Mouse (Mus musculus) spleen, adult 2 months (tissue): ENCODE data around the gene Gm609. TPM values are rescaled to one million over a fixed set of nuclear protein-coding genes. Genes with fewer than 3 reads are reported as not detected.
A peak's percentile ranks its signal among the peaks of the same experiment; 100 is the strongest.
"Not testable (repeated sequence)": the region's sequence is repeated elsewhere in the genome, so short reads cannot be mapped to it uniquely, and the experiment has no call there.

Experiments used
- DNase-seq, 2 experiments: peaks; one replicate each; pipeline versions ENCODE4 v3.0.0 to v3.0.0-alpha.2; 2012 to 2021; ENCODE audit warnings: low spot score in 2 of 2, low read depth in 1 of 2
- H3K27ac ChIP-seq: fragments of 200-500 bp; 2 replicates; pipeline ENCODE4 v1.5.1; 2012; ENCODE audit warnings: low read length, inconsistent platforms; ENCODE audit not compliant: insufficient read depth
- H3K27me3 ChIP-seq: fragments of 200-500 bp; 2 replicates; pipeline ENCODE4 v1.6.1; 2012; ENCODE audit warnings: mild to moderate bottlenecking, moderate library complexity, low read length, inconsistent platforms; ENCODE audit not compliant: control insufficient read depth, insufficient read depth
- H3K36me3 ChIP-seq: fragments of 200-500 bp; 2 replicates; pipeline ENCODE4 v1.6.1; 2012; ENCODE audit warnings: mild to moderate bottlenecking, low read length, inconsistent platforms; ENCODE audit not compliant: control insufficient read depth, insufficient read depth
- H3K4me1 ChIP-seq: fragments of 200-500 bp; 2 replicates; pipeline ENCODE4 v1.6.1; 2011; ENCODE audit warnings: inconsistent platforms; ENCODE audit not compliant: control insufficient read depth, insufficient read depth, insufficient read length
- H3K4me3 ChIP-seq: fragments of 200-500 bp; 2 replicates; pipeline ENCODE4 v1.5.1; 2011; ENCODE audit warnings: mild to moderate bottlenecking, inconsistent platforms; ENCODE audit not compliant: insufficient read depth, insufficient read length; ENCODE audit errors: extremely low read depth
- CTCF ChIP-seq: fragments of 200-500 bp; IDR thresholded peaks from 2 replicates; pipeline ENCODE4 v1.5.1; 2011; ENCODE audit warnings: mild to moderate bottlenecking, inconsistent platforms; ENCODE audit not compliant: insufficient read depth, insufficient read length, insufficient replicate concordance; ENCODE audit errors: extremely low read depth
- POLR2A ChIP-seq: fragments of 200-500 bp; IDR thresholded peaks from 2 replicates; pipeline ENCODE4 v1.6.1; 2011; ENCODE audit warnings: low read depth, low read length, inconsistent platforms
- WGBS: fragments of 180-500 bp; shearing (Covaris S2); methylation state at CpG from one replicate; pipeline ENCODE4 v1.1.7; 2018; 5-methylcytosine and 5-hydroxymethylcytosine counted together
- polyA plus RNA-seq: library from polyadenylated mRNA; depleted of rRNA; stranded (reverse); fragments of >200 nt; gene quantifications from 2 replicates; pipeline ENCODE4 v1.2.3, GENCODE M21; 2012

Gm609 gene
- polyA plus RNA-seq, 1 experiment: not detected

DNA sequence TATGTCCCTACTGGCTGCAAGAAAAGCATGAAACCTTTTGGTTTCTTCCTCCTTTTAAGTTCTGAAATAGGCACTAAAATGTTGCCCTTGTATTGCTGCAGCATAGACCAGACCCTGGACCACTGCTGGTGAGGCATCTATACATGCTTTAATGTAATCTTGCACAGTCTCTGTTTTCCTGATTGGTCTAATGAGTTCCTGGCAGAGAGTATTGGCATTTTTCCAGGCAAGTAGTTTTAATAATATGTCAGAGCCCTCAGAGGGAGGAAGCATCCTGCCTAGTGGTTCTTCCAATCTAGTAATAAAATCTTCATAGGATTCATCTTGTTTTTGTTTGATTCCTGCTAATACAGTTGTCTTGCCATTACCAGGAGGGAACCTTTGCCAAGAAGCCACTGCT lies 15.8 kb downstream of the Gm609 start:
- no peak for DNase-seq
- Histone ChIP-seq H3K27ac (no peak overlapping the region), H3K4me3 (no peak overlapping the region), H3K36me3 (no peaks in the 10 kb centered on the region), H3K27me3 (no peaks in the 10 kb centered on the region), H3K4me1 (no peaks in the 10 kb centered on the region)
- TF ChIP-seq CTCF: no peak
- TF ChIP-seq POLR2A: no peak

DNA sequence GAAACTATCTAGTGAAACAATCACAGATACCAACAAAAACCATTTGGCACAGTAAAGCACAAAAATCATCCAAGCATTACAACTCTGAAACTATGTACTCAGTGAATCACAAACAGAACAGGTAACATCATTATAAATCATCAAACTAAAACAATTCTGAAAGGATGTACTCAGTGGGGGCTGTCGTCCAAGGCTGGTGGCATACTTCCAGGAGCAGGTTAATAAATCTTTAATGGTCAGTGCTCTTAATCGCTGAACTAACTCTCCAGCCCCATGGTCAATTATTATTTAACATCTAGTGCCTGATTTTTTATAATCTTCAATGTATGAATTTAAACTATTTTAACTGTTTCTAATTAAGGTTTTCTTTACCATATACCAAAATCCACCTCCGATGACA lies 20.9 kb downstream of the Gm609 start:
- H3K4me3 ChIP-seq, H3K36me3 ChIP-seq, DNase-seq, H3K27me3 ChIP-seq, H3K27ac ChIP-seq, H3K4me1 ChIP-seq: not testable (repeated sequence)
- WGBS: 82% methylated on average over 3 of the region's 3 CpGs

DNA sequence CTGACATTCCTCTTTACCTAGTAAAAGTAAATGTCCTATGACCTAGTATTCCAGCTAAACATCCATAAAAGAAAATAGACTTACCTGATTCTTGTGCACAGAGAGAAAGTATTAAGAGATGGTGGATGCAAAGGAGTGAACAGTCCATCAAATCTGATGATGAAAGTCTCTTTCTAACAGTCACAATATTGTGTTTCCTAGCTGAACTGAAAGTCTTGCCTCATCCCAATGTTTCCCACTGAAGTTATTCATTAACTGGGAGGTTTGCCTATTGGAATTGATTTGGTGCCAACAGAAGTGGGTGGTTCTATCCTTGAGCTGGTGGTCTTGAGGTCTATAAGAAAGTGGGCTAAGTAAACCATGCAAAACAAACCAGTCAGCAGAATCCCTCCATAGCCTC lies 38.0 kb downstream of the Gm609 start:
- Histone ChIP-seq H3K36me3 (no peaks in the 10 kb centered on the region), H3K4me1 (no peaks in the 10 kb centered on the region)
- TF ChIP-seq CTCF (no peak), POLR2A (no peak)

DNA sequence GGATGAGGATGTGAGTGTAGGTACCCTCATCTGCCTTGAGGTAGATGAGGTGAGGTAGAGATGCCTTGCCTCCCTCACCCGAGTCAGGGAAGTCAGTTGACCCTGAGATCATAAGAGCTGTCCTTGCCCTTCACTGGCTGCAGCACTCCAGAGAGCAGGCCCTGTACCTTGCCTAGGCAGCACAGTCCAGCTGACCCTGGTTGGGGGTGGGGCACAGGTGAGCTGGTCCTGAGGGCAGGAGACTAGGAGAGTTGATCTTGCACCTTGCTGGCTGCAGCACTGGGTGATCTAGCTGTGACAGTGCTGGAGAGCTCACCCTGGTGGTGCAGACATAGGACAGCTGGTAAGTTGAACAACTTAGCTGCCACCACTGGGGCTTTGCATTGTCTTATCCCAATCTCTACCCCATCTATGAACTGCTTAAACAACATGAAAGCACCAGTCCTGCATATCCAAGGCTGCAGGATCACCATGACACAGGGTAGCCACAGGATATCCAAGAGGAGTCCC lies 55.5 kb downstream of the Gm609 start:
- Histone ChIP-seq H3K27ac (no peak overlapping the region), H3K4me1 (no peaks in the 10 kb centered on the region), H3K36me3 (no peaks in the 10 kb centered on the region), H3K4me3 (no peak overlapping the region), H3K27me3 (no peaks in the 10 kb centered on the region)
- TF ChIP-seq CTCF (no peak), POLR2A (no peak)
- 94% methylated on average over 1 of the region's 1 CpGs for WGBS
- DNase-seq: no peak

More for the DNA sequence above, 38.0 kb downstream of the Gm609 start:
- H3K4me3 ChIP-seq: no peak overlapping the region; the same call in 1 of the 2 replicates
- DNase-seq: no peak
- no peak overlapping the region for H3K27ac ChIP-seq
- no peaks in the 10 kb centered on the region for H3K27me3 ChIP-seq

DNA sequence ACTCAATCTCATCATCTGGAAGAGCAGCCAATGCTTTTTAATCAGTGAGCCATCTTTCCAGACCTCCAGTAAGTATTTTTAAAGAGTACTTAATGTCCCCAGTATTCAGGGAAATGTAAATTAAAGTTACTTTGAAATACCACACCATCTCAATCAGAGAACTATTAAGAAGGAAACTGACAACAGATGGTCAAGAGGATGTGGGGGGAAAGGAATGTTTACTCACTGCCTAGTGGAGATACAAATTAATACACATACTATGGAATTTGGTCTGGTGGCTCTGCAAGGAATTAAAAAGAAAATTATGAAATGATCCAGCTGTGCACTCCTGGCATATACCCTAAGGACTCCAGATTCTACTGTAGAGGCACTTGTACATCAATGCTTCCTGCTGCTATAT lies 57.2 kb downstream of the Gm609 start:
- TF ChIP-seq POLR2A: no peak
- no peak for TF ChIP-seq CTCF
- no peak for DNase-seq
- H3K36me3 ChIP-seq: no peaks in the 10 kb centered on the region
- H3K4me3 ChIP-seq: no peak overlapping the region
- H3K4me1 ChIP-seq: no peaks in the 10 kb centered on the region
- no peaks in the 10 kb centered on the region for H3K27me3 ChIP-seq
- no peak overlapping the region for H3K27ac ChIP-seq

DNA sequence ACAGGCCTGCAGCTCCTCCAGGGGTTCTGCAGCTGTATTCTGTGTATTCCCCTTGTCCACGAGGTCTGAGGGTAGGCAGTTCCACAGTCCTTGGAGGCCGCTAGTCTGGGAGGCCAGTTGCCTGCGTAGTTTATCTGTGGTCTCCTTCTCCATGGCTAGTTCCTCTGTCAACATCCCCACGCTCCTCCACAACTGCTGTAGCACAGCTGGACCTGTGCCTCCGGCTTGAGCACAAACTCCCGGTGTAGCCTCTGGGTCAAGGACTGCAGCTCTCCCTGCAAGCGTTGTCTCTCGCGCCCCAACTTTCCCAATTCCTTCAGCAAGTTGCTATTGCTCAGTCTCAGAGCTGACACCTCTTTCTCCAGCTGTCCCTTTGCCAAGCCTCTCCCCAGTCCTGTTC lies 65.1 kb downstream of the Gm609 start:
- Histone ChIP-seq H3K27ac (no peak overlapping the region), H3K4me3 (no peak overlapping the region), H3K27me3 (no peaks in the 10 kb centered on the region), H3K4me1 (no peaks in the 10 kb centered on the region), H3K36me3 (no peaks in the 10 kb centered on the region)
- TF ChIP-seq POLR2A (no peak), CTCF (no peak)
- no peak for DNase-seq
- 87% methylated on average over 9 of the region's 9 CpGs for WGBS

DNA sequence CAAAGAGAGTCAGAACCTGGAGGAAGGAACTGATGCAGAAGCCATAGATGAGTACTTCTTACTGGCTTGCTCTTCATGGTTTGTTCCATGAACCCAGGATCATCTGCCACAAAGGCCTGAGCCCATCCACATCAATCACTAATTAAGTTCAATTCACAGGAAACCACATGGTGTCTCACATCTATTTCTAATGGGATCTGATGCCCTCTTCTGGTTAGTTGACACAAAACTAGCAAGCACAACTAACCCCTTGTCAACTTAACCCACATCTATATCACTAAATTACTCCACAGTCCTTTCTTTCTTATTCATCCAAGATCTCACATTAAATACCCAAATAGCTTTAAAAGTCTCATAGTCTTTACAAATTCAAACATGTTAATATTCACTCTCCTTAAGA lies 79.3 kb downstream of the Gm609 start:
- Histone ChIP-seq H3K36me3 (no peaks in the 10 kb centered on the region), H3K4me1 (no peaks in the 10 kb centered on the region), H3K4me3 (no peak overlapping the region), H3K27me3 (no peaks in the 10 kb centered on the region), H3K27ac (no peak overlapping the region)
- TF ChIP-seq CTCF (peak; percentile 14; the same call in 1 of the 2 replicates), POLR2A (no peak)
- peak in 1 of 2 experiments; percentile 41 for DNase-seq

DNA sequence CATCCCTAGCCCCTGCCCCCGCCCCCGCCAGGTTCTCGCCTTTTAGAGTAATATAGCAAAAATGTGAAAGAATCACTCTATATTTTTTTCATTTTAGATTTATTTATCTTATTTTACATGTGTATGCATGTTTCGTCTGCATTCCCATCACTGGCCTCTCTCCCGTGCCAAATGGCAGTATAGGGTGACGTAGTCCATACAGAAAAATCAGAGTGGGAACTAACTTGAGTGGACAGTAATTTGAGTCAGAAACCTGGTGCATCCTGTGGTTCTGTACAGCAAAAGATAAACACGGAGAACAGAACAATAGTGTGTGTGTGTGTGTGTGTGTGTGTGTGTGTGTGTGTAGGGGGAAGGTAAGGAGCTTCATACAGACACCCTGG lies 83.7 kb downstream of the Gm609 start:
- not testable (repeated sequence) for H3K27ac ChIP-seq, H3K27me3 ChIP-seq

More for the DNA sequence above, 83.7 kb downstream of the Gm609 start:
- peak overlapping the region; percentile 94; the same call in 1 of the 2 replicates for H3K4me3 ChIP-seq
- not testable (repeated sequence) for H3K4me1 ChIP-seq, H3K36me3 ChIP-seq, DNase-seq
- 29% methylated on average over 7 of the region's 7 CpGs for WGBS
